Comparison of ENCODE assay signal across 8 mouse cellular contexts in genomic region chr7:4876753-4877221, GRCm38 (mm10). TPM values are rescaled to one million over a fixed set of nuclear protein-coding genes. Genes with fewer than 3 reads are reported as not detected.
A peak's percentile ranks its signal among the peaks of the same experiment; 100 is the strongest.
DNase-seq lines count a peak whose midpoint lies in the region; ATAC-seq and TF ChIP-seq lines count a peak whose summit lies in the region.

Gene Isoc2a, plus strand, starts transcription at chr7:4877153.

- H3K9ac ChIP-seq in embryonic facial prominence, embryonic 13.5 days: peak within 1 kb of the TSS; percentile 75
- H3K9ac ChIP-seq in limb, embryonic 12.5 days (replicated peaks): peak within 1 kb of the TSS; percentile 60
- peak within 1 kb of the TSS; percentile 49 for H3K9ac ChIP-seq in midbrain, embryonic 15.5 days

- peak; percentile 95 for DNase-seq in 3134 (ENCODE audit: extremely low read depth, insufficient read length, low spot score)
- peak; percentile 93 to 94 for DNase-seq in adrenal gland, postnatal 36 days
- DNase-seq in heart, adult 18-20 months: peak; percentile 91 to 96
- DNase-seq in kidney, adult 2 months: peak; percentile 97
- DNase-seq in spleen, adult 2 months (ENCODE audit: low read depth in 1 of 2, low spot score in 2 of 2): peak; percentile 87 to 88

- peak within 1 kb of the TSS; percentile 59 for H3K4me3 ChIP-seq in embryonic facial prominence, embryonic 13.5 days
- H3K4me3 ChIP-seq in kidney, adult 2 months (ENCODE audit: insufficient read depth, low read depth, low read length): peak within 1 kb of the TSS; percentile 66
- peak within 1 kb of the TSS; percentile 53 for H3K4me3 ChIP-seq in limb, embryonic 12.5 days (replicated peaks)
- H3K4me3 ChIP-seq in midbrain, embryonic 15.5 days: peak within 1 kb of the TSS; percentile 65
- H3K4me3 ChIP-seq in spleen, adult 2 months (ENCODE audit: extremely low read depth, insufficient read depth, insufficient read length): peak within 1 kb of the TSS; percentile 69

- peak within 1 kb of the TSS; percentile 85 for H3K4me2 ChIP-seq in embryonic facial prominence, embryonic 13.5 days
- H3K4me2 ChIP-seq in limb, embryonic 12.5 days: peak within 1 kb of the TSS; percentile 82
- peak within 1 kb of the TSS; percentile 93 for H3K4me2 ChIP-seq in midbrain, embryonic 15.5 days

- peaks cover 13% of the 10 kb centered on the region for H3K4me1 ChIP-seq in embryonic facial prominence, embryonic 13.5 days
- no peaks in the 10 kb centered on the region; the same call in 1 of the 2 replicates for H3K4me1 ChIP-seq in kidney, adult 2 months (ENCODE audit: control insufficient read depth, insufficient read depth, low read length)
- H3K4me1 ChIP-seq in limb, embryonic 12.5 days (replicated peaks): peaks cover 14% of the 10 kb centered on the region
- peaks cover 15% of the 10 kb centered on the region for H3K4me1 ChIP-seq in midbrain, embryonic 15.5 days
- H3K4me1 ChIP-seq in spleen, adult 2 months (ENCODE audit: control insufficient read depth, insufficient read depth, insufficient read length): peaks cover 8% of the 10 kb centered on the region; the same call in 1 of the 2 replicates

- under 1% methylated on average over 22 of the region's 22 CpGs for WGBS in embryonic facial prominence, embryonic 13.5 days
- 1% methylated on average over 22 of the region's 22 CpGs for WGBS in kidney, adult 2 months
- under 1% methylated on average over 22 of the region's 22 CpGs for WGBS in limb, embryonic 12.5 days
- 0% methylated on average over 22 of the region's 22 CpGs for WGBS in midbrain, embryonic 15.5 days
- WGBS in spleen, adult 2 months: under 1% methylated on average over 22 of the region's 22 CpGs

- TF ChIP-seq POLR2A in kidney, adult 2 months (IDR thresholded peaks at IDR 0.05; ENCODE audit: low read depth, low read length): peak; percentile 98
- TF ChIP-seq POLR2A in spleen, adult 2 months (IDR thresholded peaks at IDR 0.05; ENCODE audit: low read depth, low read length): peak; percentile 93

- no peaks in the 10 kb centered on the region for H3K36me3 ChIP-seq in embryonic facial prominence, embryonic 13.5 days
- no peaks in the 10 kb centered on the region for H3K36me3 ChIP-seq in kidney, adult 2 months (ENCODE audit: control insufficient read depth, insufficient read depth, low read length)
- no peaks in the 10 kb centered on the region for H3K36me3 ChIP-seq in limb, embryonic 12.5 days
- H3K36me3 ChIP-seq in midbrain, embryonic 15.5 days (replicated peaks): no peaks in the 10 kb centered on the region
- H3K36me3 ChIP-seq in spleen, adult 2 months (ENCODE audit: control insufficient read depth, insufficient read depth, low read length): no peaks in the 10 kb centered on the region

- no peak for TF ChIP-seq CTCF in kidney, adult 2 months (conservative IDR thresholded peaks at IDR 0.05; ENCODE audit: insufficient read depth, insufficient read length, low read depth, low read length)
- TF ChIP-seq CTCF in spleen, adult 2 months (IDR thresholded peaks at IDR 0.05; ENCODE audit: extremely low read depth, insufficient read depth, insufficient read length, insufficient replicate concordance): no peak

- ATAC-seq in embryonic facial prominence, embryonic 13.5 days (ENCODE audit: insufficient number of reproducible peaks, insufficient read depth, low FRiP score, low TSS enrichment, low read depth): peak; percentile 98
- ATAC-seq in limb, embryonic 12.5 days (ENCODE audit: insufficient number of reproducible peaks, insufficient read depth, low FRiP score, low TSS enrichment, low read depth): peak; percentile 99
- peak; percentile 100 for ATAC-seq in midbrain, embryonic 15.5 days (replicated peaks)

- no peaks in the 10 kb centered on the region for H3K9me3 ChIP-seq in embryonic facial prominence, embryonic 13.5 days
- H3K9me3 ChIP-seq in limb, embryonic 12.5 days: no peaks in the 10 kb centered on the region
- H3K9me3 ChIP-seq in midbrain, embryonic 15.5 days: no peaks in the 10 kb centered on the region

- no peak within 1 kb of the TSS for H3K27ac ChIP-seq in embryonic facial prominence, embryonic 13.5 days
- peak within 1 kb of the TSS; percentile 77 for H3K27ac ChIP-seq in kidney, adult 2 months (ENCODE audit: insufficient read depth, low read depth, low read length)
- no peak within 1 kb of the TSS for H3K27ac ChIP-seq in limb, embryonic 12.5 days
- peak within 1 kb of the TSS; percentile 68 for H3K27ac ChIP-seq in midbrain, embryonic 15.5 days
- peak within 1 kb of the TSS; percentile 53 for H3K27ac ChIP-seq in spleen, adult 2 months (ENCODE audit: insufficient read depth, low read length)

- H3K27me3 ChIP-seq in embryonic facial prominence, embryonic 13.5 days: no peaks in the 10 kb centered on the region
- H3K27me3 ChIP-seq in kidney, adult 2 months (replicated peaks; ENCODE audit: control insufficient read depth, insufficient read depth, low read length): no peaks in the 10 kb centered on the region
- H3K27me3 ChIP-seq in limb, embryonic 12.5 days: no peaks in the 10 kb centered on the region
- H3K27me3 ChIP-seq in midbrain, embryonic 15.5 days (replicated peaks): 0 out of 2 replicates have a peak, but pooled peaks cover 3% of the 10 kb centered on the region
- no peaks in the 10 kb centered on the region for H3K27me3 ChIP-seq in spleen, adult 2 months (ENCODE audit: control insufficient read depth, insufficient read depth, low read length)

RNA-seq across cellular contexts. Expression of gene Isoc2a, which starts in this region (rescaled TPM):
- 10 to 100 TPM; 23.5 to 47.3 TPM for total RNA-seq in adrenal gland, postnatal 36 days (2021)
- polyA plus RNA-seq in embryonic facial prominence, embryonic 13.5 days (2015; fragmentation: Nextera tagmentation; extraction: Ambion mirVana): 1.3 TPM in 2 replicates
- 10 to 100 TPM; 55.3 to 57.3 TPM for total RNA-seq in heart, adult 18-20 months (2021)
- 174 and 182 TPM in 2 replicates for polyA plus RNA-seq in kidney, adult 2 months (2012; rRNA removed)
- polyA plus RNA-seq in limb, embryonic 12.5 days (2016; fragmentation: Nextera tagmentation; extraction: Ambion mirVana): 0.97 and 1.3 TPM in 2 replicates
- 0.54 and 0.57 TPM in 2 replicates for polyA plus RNA-seq in midbrain, embryonic 15.5 days (2015; fragmentation: Nextera tagmentation; extraction: Ambion mirVana)
- 14.5 and 15.3 TPM in 2 replicates for polyA plus RNA-seq in spleen, adult 2 months (2012; rRNA removed)

Comparison
In these comparisons a context has a peak if more than half of its experiments do, and no peak if none do; other contexts are left out.
1. RNA of gene Isoc2a (polyA plus RNA-seq): 174 to 182 TPM in kidney, adult 2 months; 14.5 to 15.3 TPM in spleen, adult 2 months, 1.3 TPM in embryonic facial prominence, embryonic 13.5 days, 0.97 to 1.3 TPM in limb, embryonic 12.5 days and 0.54 to 0.57 TPM in midbrain, embryonic 15.5 days; every median in the first group is over 10 times any median in the second.
2. Peak in ATAC-seq, H3K4me3 ChIP-seq, H3K27ac ChIP-seq, H3K9ac ChIP-seq and H3K4me2 ChIP-seq in midbrain, embryonic 15.5 days; RNA of the gene not detected or under 1 TPM.
3. H3K27ac ChIP-seq: peak in kidney, adult 2 months (single experiment) and spleen, adult 2 months (single experiment); none in embryonic facial prominence, embryonic 13.5 days (single experiment) and limb, embryonic 12.5 days (single experiment).
4. Peak in every context shown above with its lines, with median percentiles within 50 percentile points of each other: DNase-seq, ATAC-seq, H3K4me2 ChIP-seq, H3K4me3 ChIP-seq and H3K9ac ChIP-seq.